Mouse (Mus musculus) erythroblast, embryonic 14.5 days (primary cell): ENCODE results near the gene Ssb. TPM values are rescaled to one million over a fixed set of nuclear protein-coding genes. Genes with fewer than 3 reads are reported as not detected.
A peak's percentile ranks its signal among the peaks of the same experiment; 100 is the strongest.

Experiments used
- H3K27me3 ChIP-seq: 2 replicates; pipeline ENCODE4 v1.6.1; 2012; ENCODE audit warnings: inconsistent platforms; ENCODE audit not compliant: control insufficient read depth
- H3K36me3 ChIP-seq: 2 replicates; pipeline ENCODE4 v1.6.1; 2012; ENCODE audit warnings: mild to moderate bottlenecking, inconsistent platforms; ENCODE audit not compliant: control insufficient read depth
- H3K4me1 ChIP-seq: 2 replicates; pipeline ENCODE4 v1.6.1; 2012; ENCODE audit warnings: inconsistent platforms; ENCODE audit not compliant: control insufficient read depth
- H3K4me3 ChIP-seq: replicated peaks from 2 replicates; pipeline ENCODE3; 2012; ENCODE audit warnings: moderate library complexity, mild to moderate bottlenecking, inconsistent platforms
- H3K9me3 ChIP-seq: 2 replicates; pipeline ENCODE4 v1.6.1; 2012; ENCODE audit warnings: low read length, inconsistent platforms, mixed read lengths; ENCODE audit not compliant: control insufficient read depth
- GATA1 ChIP-seq: IDR thresholded peaks from 2 replicates; pipeline ENCODE4 v1.6.1; 2012; ENCODE audit warnings: low read length, inconsistent platforms, mixed read lengths
- TAL1 ChIP-seq: IDR thresholded peaks from 3 replicates; pipeline ENCODE4 v1.6.1; 2012; ENCODE audit warnings: low read length, inconsistent platforms, mixed read lengths
- polyA plus RNA-seq: library from polyadenylated mRNA; stranded (reverse); fragments of >175 nt; gene quantifications from 2 replicates; pipeline ENCODE4 v1.2.3, GENCODE M21; 2012

Ssb gene
- polyA plus RNA-seq = 1.2 and 1.5 TPM in 2 replicates

DNA sequence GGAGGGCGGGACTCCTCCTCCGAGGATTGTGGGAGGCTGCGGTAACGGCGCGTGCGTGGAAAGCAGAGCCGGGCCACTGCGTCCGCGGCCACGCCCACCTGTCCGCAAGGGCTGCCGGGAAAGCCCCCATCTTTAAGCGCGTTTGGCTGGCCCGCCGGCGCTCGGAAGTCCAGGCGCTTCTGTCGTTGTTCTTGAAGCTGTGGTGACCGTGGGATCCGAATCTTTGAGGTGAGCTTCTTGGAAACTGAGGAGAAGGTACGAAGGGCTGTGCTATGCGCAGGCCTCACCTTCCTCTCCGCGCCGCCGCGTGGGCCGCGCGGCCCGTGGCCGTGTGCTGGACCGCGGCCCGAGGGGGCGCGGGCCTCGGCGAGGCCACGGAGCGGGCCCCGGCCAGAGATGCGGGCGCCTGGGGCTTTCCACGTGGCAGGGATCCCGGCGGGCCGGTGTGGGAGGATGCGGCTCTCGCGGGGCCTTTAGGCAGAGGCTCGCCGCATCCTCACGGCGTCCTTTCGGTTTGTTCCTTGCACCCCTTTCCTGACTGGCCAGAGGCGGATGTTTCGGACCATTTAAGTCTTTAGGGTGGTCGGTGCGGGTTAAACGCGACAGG, at the start of gene Ssb:
Gene Ssb (plus strand): TSS at position 78 of the 607 bp plus-strand sequence.
- no peaks in the 10 kb centered on the region for H3K27me3 ChIP-seq
- H3K4me3 ChIP-seq = peak within 1 kb of the TSS; percentile 97
- no peaks in the 10 kb centered on the region for H3K9me3 ChIP-seq
- no peak for TF ChIP-seq TAL1
- TF ChIP-seq GATA1 = no peak
- peaks cover 34% of the 10 kb centered on the region for H3K4me1 ChIP-seq
- H3K36me3 ChIP-seq = peaks cover 30% of the 10 kb centered on the region

DNA sequence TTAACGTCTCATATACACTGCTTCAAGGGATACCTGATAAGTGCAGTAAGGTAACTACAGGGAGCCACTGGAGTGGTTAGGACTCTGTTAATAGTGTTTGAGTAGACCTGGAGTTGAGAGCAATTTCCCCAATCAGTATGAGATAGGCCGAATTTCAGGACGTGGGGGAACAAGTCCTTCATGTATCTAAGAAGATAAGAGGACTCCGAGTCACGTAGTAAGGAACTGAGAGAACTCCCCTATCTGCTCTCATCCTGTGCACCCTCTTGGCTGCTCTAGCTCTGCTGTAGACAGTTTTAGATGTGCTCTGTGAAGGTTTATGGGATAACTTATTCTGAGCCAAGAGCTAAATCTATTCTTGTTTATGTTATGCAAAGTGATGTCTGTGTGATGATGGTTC, 44.8 kb upstream of the Ssb start:
- Histone ChIP-seq H3K4me3 (no peak overlapping the region), H3K4me1 (peaks cover 67% of the 10 kb centered on the region), H3K36me3 (no peaks in the 10 kb centered on the region; the same call in 1 of the 2 replicates), H3K9me3 (no peaks in the 10 kb centered on the region), H3K27me3 (no peaks in the 10 kb centered on the region)
- TF ChIP-seq TAL1 (no peak), GATA1 (no peak)

DNA sequence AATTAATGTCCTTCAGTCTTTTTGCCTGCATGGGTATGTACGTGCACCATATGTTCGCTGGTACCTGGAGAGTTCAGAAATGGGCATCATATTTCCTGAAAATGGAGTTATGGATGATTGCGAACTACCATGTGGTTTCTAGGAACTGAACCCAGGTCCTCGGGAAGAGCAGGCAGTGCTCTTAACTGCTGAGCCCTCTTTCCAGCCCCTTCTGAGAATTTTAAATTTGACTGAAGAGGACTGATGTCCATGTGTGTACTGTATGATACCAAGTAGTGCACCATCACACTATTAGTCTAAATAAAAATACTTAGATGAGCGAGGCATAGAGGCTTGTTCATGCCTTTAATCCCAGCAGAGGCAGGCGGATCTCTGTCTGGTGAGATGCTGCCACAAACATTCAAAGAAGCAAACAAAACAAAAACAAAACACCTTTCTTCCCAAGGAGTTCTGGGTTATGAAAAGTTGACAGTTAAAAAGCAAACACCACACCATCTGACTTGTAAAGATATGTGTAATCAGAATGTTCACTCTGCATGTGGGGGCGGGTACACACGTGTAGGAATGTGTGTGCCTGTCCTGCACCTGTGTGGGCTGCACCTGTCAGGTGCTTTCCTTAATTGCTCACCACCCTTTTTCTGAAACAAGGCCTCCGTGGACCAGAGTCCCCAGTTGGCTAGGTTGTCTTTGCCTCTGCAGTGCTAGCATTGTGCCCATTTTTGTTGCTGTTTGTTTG, 42.8 kb upstream of the Ssb start:
- peak; percentile 64 for TF ChIP-seq TAL1
- no peak for TF ChIP-seq GATA1
- no peaks in the 10 kb centered on the region for H3K9me3 ChIP-seq
- peak overlapping the region; percentile 10 for H3K4me3 ChIP-seq
- no peaks in the 10 kb centered on the region; the same call in 1 of the 2 replicates for H3K36me3 ChIP-seq
- H3K27me3 ChIP-seq = no peaks in the 10 kb centered on the region
- peaks cover 78% of the 10 kb centered on the region for H3K4me1 ChIP-seq

DNA sequence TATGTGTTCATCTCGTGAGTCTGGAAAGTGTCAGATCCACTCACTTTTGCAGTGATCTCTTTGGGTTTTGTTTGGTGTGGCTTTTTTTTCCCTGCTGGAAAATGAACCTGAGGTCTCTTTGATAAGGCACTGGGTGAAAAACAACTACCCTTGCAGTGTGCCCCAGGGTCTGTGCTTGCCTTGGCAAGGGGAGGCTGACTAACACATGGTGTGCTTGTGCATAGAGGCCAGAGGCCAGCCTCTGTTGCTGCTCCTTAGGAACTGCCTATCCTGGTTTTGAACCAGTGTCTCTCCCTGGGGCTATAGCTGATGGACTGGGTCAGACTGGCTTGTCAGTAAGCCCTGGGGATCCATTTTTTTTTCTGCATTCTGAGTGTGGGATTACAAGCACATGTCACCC, 41.2 kb upstream of the Ssb start:
- peaks cover 88% of the 10 kb centered on the region for H3K4me1 ChIP-seq

DNA sequence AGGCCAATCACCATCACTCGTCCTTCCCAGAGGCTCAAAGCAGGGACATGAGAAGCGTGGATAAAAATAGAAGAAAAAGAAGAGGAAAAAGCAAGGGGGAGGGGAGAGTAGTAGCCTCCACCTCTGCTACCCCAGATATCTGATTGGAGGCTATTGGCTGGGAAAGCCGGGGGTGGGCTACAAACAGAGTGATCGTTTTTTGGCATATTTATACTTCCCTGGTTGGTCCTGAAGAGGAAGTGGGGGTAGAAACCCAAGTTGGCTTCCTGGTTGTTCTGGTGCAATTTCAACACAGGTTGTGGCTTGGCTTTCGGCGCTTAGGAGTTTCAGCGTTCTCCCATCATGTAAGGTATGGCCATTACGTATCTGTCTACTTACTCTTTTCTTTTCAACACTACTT, 39.7 kb upstream of the Ssb start, which contains the start of gene Klhl23:
Gene Klhl23 (plus strand): TSS at position 234 of the 400 bp plus-strand sequence.
- peaks cover 24% of the 10 kb centered on the region for H3K36me3 ChIP-seq
- no peaks in the 10 kb centered on the region for H3K9me3 ChIP-seq
- TF ChIP-seq TAL1 = no peak
- no peak for TF ChIP-seq GATA1
- H3K4me3 ChIP-seq = peak within 1 kb of the TSS; percentile 87
- H3K27me3 ChIP-seq = no peaks in the 10 kb centered on the region
- peaks cover 82% of the 10 kb centered on the region for H3K4me1 ChIP-seq

More for the DNA sequence above, 41.2 kb upstream of the Ssb start:
- no peak overlapping the region for H3K4me3 ChIP-seq
- no peak for TF ChIP-seq TAL1
- no peak for TF ChIP-seq GATA1
- no peaks in the 10 kb centered on the region for H3K27me3 ChIP-seq
- H3K9me3 ChIP-seq = no peaks in the 10 kb centered on the region
- H3K36me3 ChIP-seq = peaks cover 13% of the 10 kb centered on the region

DNA sequence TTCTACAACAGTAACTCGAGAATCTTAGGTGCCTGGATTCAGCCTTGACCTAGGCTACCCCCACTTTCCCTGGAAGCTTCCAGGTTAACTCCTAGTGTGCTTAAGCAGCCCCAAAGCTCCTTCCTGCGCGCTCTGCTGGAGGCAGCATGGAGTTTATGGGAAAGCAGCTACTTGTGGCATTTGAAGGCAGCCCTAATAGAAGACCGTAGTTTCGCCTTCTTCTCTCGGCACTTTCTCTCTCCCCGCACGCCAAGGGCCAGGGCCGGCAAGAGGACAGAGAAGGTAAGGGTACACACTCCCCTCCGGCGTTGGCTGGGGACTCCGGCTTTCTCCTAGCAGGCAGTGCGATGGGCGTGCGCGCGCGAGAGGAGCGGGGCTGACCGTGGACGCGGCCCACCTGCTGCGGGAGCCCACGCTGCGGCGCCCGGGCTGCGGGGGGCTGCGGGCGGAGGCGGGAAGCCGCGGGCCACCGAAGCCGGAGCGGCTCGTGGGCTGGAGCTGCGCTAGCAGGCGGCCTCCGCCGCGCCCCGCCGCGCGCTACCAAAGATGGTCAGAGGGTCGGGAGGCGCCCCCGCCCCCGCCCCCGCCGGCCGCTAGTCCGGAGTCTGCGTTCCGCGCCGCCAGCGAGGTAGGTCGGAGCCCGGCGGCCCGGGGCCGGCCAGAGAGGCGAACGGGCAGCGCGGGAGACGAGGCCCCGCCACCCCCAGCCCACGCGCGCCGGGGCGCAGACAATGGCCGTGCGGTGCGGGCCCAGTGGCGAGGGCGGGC, 38.8 kb upstream of the Ssb start:
- H3K36me3 ChIP-seq = peaks cover 29% of the 10 kb centered on the region
- no peaks in the 10 kb centered on the region for H3K27me3 ChIP-seq
- H3K4me3 ChIP-seq = peak overlapping the region; percentile 87
- peaks cover 76% of the 10 kb centered on the region for H3K4me1 ChIP-seq
- TF ChIP-seq GATA1 (no peak), TAL1 (no peak)
- H3K9me3 ChIP-seq = no peaks in the 10 kb centered on the region

DNA sequence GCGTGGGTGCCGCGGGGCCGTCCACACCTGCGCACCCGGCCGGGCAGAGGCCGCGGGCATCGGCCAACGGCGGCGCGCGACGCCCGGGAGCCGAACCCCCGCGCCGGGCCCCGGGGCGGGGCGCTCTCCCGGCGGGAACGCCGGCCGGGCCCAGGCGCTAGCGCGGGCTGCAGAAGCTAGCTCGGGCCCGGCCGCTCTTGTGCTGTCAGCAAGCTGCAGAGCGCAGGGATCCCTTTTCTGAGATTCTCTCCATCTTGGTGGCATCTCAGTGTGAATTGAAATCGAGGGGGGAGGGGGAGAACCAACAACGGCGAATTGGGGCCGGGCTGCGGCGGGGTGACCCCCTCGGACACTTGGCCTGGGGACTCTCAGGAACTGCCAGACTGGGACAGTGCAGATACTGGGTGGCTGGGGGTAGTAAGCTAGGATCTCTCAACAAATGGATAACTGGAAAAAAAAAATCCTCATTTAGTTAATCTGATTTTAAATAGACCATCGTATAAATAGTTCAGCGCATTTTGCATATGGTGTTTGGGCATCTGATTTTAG, 38.2 kb upstream of the Ssb start:
- H3K4me3 ChIP-seq = peak overlapping the region; percentile 87
- H3K9me3 ChIP-seq = no peaks in the 10 kb centered on the region
- H3K4me1 ChIP-seq = peaks cover 73% of the 10 kb centered on the region
- H3K36me3 ChIP-seq = peaks cover 33% of the 10 kb centered on the region
- no peaks in the 10 kb centered on the region for H3K27me3 ChIP-seq
- TF ChIP-seq GATA1 = no peak
- no peak for TF ChIP-seq TAL1

DNA sequence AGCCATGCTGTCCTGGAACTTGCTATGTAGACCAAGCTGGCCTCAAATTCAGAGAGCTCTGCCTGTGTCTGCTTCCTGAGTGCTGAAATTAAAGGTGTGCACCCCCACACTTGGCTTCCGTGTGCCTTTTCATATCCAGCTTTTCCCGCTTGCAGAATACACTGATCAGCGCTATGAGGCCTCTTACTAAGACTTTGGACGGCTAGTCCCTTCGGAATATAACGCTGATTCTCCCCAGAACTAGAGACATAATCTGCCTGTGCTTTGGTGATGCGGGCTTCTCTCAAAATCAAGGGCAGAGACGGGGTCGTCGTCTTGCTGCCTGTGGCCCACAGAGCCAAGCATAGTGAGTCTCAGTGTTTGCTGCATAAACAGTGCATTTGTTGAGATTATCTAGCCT, 35.5 kb upstream of the Ssb start:
- no peaks in the 10 kb centered on the region for H3K27me3 ChIP-seq
- H3K36me3 ChIP-seq = peaks cover 58% of the 10 kb centered on the region
- TF ChIP-seq TAL1 (no peak), GATA1 (no peak)
- H3K9me3 ChIP-seq = no peaks in the 10 kb centered on the region
- no peak overlapping the region for H3K4me3 ChIP-seq
- H3K4me1 ChIP-seq = peaks cover 67% of the 10 kb centered on the region

DNA sequence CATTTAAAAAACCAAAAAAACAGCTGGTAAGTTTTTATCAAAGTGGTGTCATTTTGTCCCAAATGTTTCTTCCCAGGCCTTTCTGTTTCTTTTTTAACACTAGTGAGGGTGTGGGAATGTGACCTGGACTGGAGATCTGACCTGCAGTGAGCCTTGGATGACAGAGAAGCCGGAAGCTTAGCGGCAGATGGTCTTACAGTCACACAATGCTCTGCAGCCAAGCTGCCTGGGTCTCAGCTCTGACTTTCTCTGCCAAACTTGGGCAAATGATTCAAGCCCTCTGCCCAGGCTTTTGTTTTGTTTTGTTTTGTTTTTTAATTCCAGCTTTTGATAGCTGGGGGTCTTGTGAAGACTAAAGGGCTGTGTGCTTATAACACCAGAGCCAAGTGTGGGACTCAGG, 35.0 kb upstream of the Ssb start:
- no peak for TF ChIP-seq GATA1
- TF ChIP-seq TAL1 = no peak
- H3K4me1 ChIP-seq = peaks cover 64% of the 10 kb centered on the region
- no peaks in the 10 kb centered on the region for H3K9me3 ChIP-seq
- no peak overlapping the region for H3K4me3 ChIP-seq
- H3K36me3 ChIP-seq = peaks cover 63% of the 10 kb centered on the region
- no peaks in the 10 kb centered on the region for H3K27me3 ChIP-seq
